Mouse (Mus musculus) intestine, embryonic 16.5 days (tissue): ENCODE measurements at regions not wholly inside any gene's neighbourhood (a gene's known extent, or its start where the extent isn't known, plus 50 kb on each side); places are given as distances from the start of the nearest gene placed in this dataset.

Experiments used
- ATAC-seq: fragments of 200-750 bp; cut with Nextera tagmentation; 2 replicates; pipeline ENCODE4 v1.8.0; 2017; ENCODE audit warnings: moderate TSS enrichment, moderate library complexity
- H3K27ac ChIP-seq: fragments of 300-500 bp; sonication (generic); 2 replicates; pipeline ENCODE4 v1.5.1; 2014; ENCODE audit warnings: mild to moderate bottlenecking, low read length
- H3K27me3 ChIP-seq: fragments of 300-500 bp; sonication (generic); replicated peaks from 2 replicates; pipeline ENCODE4 v1.6.1; 2014; ENCODE audit warnings: low read length, control low read depth, mixed read lengths; ENCODE audit not compliant: control insufficient read depth, insufficient read depth
- H3K36me3 ChIP-seq: fragments of 300-500 bp; sonication (generic); 2 replicates; pipeline ENCODE4 v1.6.1; 2014; ENCODE audit warnings: low read length, control low read depth; ENCODE audit not compliant: control insufficient read depth, insufficient read depth
- H3K4me1 ChIP-seq: fragments of 300-500 bp; sonication (generic); 2 replicates; pipeline ENCODE4 v1.6.1; 2014; ENCODE audit warnings: low read length, control low read depth, mixed read lengths; ENCODE audit not compliant: control insufficient read depth, insufficient read depth
- H3K4me2 ChIP-seq: fragments of 300-500 bp; sonication (generic); 2 replicates; pipeline ENCODE4 v1.6.1; 2014; ENCODE audit warnings: low read depth, low read length, control low read depth
- H3K4me3 ChIP-seq: fragments of 300-500 bp; sonication (generic); 2 replicates; pipeline ENCODE4 v1.5.1; 2014; ENCODE audit warnings: mild to moderate bottlenecking, low read length
- H3K9ac ChIP-seq: fragments of 300-500 bp; sonication (generic); 2 replicates; pipeline ENCODE4 v1.6.1; 2014; ENCODE audit warnings: low read depth, low read length
- H3K9me3 ChIP-seq: fragments of 300-500 bp; sonication (generic); 2 replicates; pipeline ENCODE4 v1.6.1; 2016; ENCODE audit warnings: low read length, control low read depth; ENCODE audit not compliant: control insufficient read depth
- WGBS: fragments of 180-500 bp; shearing (Covaris S2); extraction: QIAGEN DNeasy Blood & Tissue Kit; methylation state at CpG from one replicate; pipeline ENCODE4 v1.1.7; 2014; 5-methylcytosine and 5-hydroxymethylcytosine counted together

- H3K27ac ChIP-seq: no peak overlapping the region
- no peaks in the 10 kb centered on the region for H3K36me3 ChIP-seq
- H3K9me3 ChIP-seq: no peaks in the 10 kb centered on the region
- no peak overlapping the region for H3K9ac ChIP-seq
- ATAC-seq: no peak
- no peak overlapping the region for H3K4me2 ChIP-seq
- WGBS: 75% methylated on average over 4 of the region's 4 CpGs
- H3K4me3 ChIP-seq: no peak overlapping the region
- no peaks in the 10 kb centered on the region for H3K4me1 ChIP-seq
- H3K27me3 ChIP-seq: no peaks in the 10 kb centered on the region
Measured at GRCm38 (mm10) chr1:193545406-193546043, 175.4 kb upstream of the Camk1g start.

- Histone ChIP-seq H3K4me2 (no peak overlapping the region), H3K4me3 (no peak overlapping the region), H3K4me1 (no peaks in the 10 kb centered on the region), H3K9me3 (no peaks in the 10 kb centered on the region), H3K27me3 (no peaks in the 10 kb centered on the region), H3K9ac (no peak overlapping the region), H3K36me3 (no peaks in the 10 kb centered on the region), H3K27ac (no peak overlapping the region)
- ATAC-seq: no peak
Measured at GRCm38 (mm10) chr1:193544804-193545203, 174.7 kb upstream of the Camk1g start.

- no peak overlapping the region for H3K4me2 ChIP-seq
- H3K27me3 ChIP-seq: no peaks in the 10 kb centered on the region
- H3K9ac ChIP-seq: no peak overlapping the region
- WGBS: 44% methylated on average over 3 of the region's 3 CpGs
- no peak overlapping the region for H3K27ac ChIP-seq
- H3K9me3 ChIP-seq: no peaks in the 10 kb centered on the region
- no peaks in the 10 kb centered on the region for H3K36me3 ChIP-seq
- no peak for ATAC-seq
- no peak overlapping the region for H3K4me3 ChIP-seq
- no peaks in the 10 kb centered on the region for H3K4me1 ChIP-seq
Measured at GRCm38 (mm10) chr1:193543834-193544233, 173.7 kb upstream of the Camk1g start.

DNA sequence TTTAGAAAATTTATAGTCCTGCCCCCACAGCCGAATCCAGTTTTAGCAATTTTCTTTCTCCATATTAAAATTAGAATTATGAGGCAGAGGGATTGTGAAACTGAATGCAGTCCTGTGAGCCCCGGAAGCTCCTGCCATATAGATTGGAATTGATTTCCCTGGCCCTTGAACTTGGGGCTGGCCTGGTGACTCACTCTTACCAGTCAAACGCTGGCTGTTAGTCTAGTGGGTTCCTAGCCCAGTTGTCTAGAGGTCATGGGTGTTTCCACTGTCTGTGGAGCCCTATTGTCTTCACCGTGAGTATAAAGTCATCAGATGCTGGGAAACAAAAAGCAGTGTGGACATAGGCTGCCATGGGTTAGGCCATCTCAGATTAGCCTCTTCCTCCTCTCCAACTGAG is 173.2 kb upstream of the Camk1g start:
- no peaks in the 10 kb centered on the region for H3K9me3 ChIP-seq
- 59% methylated on average over 4 of the region's 4 CpGs for WGBS

GRCm38 (mm10) chr1:193541934-193542580 is 172.0 kb upstream of the Camk1g start:
- Histone ChIP-seq H3K36me3 (no peaks in the 10 kb centered on the region), H3K27me3 (no peaks in the 10 kb centered on the region), H3K9ac (no peak overlapping the region), H3K27ac (no peak overlapping the region), H3K4me1 (no peaks in the 10 kb centered on the region), H3K4me2 (no peak overlapping the region), H3K9me3 (no peaks in the 10 kb centered on the region), H3K4me3 (no peak overlapping the region)
- 42% methylated on average over 13 of the region's 13 CpGs for WGBS
- no peak for ATAC-seq

More for the DNA sequence above, 173.2 kb upstream of the Camk1g start:
- Histone ChIP-seq H3K9ac (no peak overlapping the region), H3K4me1 (no peaks in the 10 kb centered on the region), H3K4me3 (no peak overlapping the region), H3K4me2 (no peak overlapping the region), H3K27me3 (no peaks in the 10 kb centered on the region), H3K36me3 (no peaks in the 10 kb centered on the region), H3K27ac (no peak overlapping the region)
- no peak for ATAC-seq

DNA sequence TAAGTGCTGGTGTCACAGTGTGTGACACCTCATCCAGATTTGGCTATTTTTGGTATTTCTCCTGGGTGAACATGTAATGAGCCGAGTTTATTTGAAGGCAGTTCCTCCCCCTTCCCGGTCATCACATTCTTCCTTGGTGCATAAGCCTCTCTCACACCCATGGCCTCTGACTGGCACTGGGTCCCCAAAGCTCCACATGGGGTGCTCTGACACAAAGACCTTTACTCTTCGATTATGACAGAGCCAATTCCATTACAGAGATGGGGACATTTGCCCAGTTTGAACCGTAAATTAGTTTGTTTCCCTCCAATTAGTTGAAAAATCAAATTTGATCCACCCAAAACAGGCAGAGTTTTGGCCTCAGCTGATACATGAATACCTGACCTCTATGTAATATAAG is 171.2 kb upstream of the Camk1g start:
- 85% methylated on average over 4 of the region's 4 CpGs for WGBS
- Histone ChIP-seq H3K27ac (no peak overlapping the region), H3K9ac (no peak overlapping the region), H3K4me1 (no peaks in the 10 kb centered on the region), H3K4me3 (no peak overlapping the region), H3K9me3 (no peaks in the 10 kb centered on the region), H3K36me3 (no peaks in the 10 kb centered on the region), H3K27me3 (no peaks in the 10 kb centered on the region), H3K4me2 (no peak overlapping the region)
- ATAC-seq: no peak

- Histone ChIP-seq H3K27me3 (no peaks in the 10 kb centered on the region), H3K9me3 (no peaks in the 10 kb centered on the region), H3K4me2 (no peak overlapping the region), H3K27ac (no peak overlapping the region), H3K4me3 (no peak overlapping the region), H3K4me1 (no peaks in the 10 kb centered on the region), H3K36me3 (no peaks in the 10 kb centered on the region), H3K9ac (no peak overlapping the region)
- 75% methylated on average over 5 of the region's 5 CpGs for WGBS
- no peak for ATAC-seq
Measured at GRCm38 (mm10) chr1:193540486-193540885, 170.4 kb upstream of the Camk1g start.

DNA sequence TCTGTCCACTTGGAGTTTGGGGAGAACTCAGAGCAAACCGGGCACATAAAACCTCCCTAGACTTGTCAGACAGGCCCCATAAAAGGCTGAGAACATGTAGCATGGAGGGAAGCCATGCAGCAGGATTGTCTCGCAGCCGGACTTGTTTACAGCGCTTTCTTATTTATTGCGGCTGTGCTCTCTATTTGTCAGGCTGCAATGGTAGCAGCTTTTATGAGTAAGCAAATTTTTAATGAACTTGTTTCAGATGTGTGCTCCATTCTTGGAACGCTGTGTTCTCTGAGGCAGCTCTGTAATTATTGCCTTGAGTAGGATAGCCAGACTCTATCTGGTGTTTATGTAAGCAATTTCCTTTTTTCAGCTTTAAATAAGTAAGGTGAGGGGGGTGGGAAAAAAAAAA is 169.2 kb upstream of the Camk1g start:
- H3K27me3 ChIP-seq: no peaks in the 10 kb centered on the region
- peak; percentile 58 for ATAC-seq
- H3K36me3 ChIP-seq: no peaks in the 10 kb centered on the region
- peak overlapping the region; percentile 38; the same call in 1 of the 2 replicates for H3K27ac ChIP-seq
- H3K9me3 ChIP-seq: no peaks in the 10 kb centered on the region
- 51% methylated on average over 6 of the region's 6 CpGs for WGBS
- no peak overlapping the region for H3K9ac ChIP-seq
- no peaks in the 10 kb centered on the region for H3K4me1 ChIP-seq
- H3K4me2 ChIP-seq: no peak overlapping the region
- H3K4me3 ChIP-seq: no peak overlapping the region

DNA sequence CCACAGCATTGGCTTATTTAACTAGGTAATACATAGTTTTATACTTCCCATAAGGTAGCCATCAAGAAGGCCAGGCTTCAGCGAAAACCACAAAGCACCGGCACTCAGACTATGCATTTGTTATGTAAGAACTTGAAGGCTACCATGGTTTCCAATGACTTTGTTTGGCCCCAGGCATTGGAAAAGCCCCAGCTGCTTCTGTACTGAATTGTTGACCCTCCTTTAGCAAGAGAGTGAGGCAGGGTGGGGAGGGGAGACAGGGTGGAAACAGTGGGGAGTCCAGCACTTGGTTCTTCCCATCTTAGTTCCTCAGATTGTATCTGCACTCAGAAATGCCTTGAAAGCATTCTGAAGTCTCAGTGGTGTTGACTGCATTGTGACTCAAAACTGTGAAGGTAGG is 168.3 kb upstream of the Camk1g start:
- H3K36me3 ChIP-seq: no peaks in the 10 kb centered on the region
- WGBS: 69% methylated on average over 2 of the region's 2 CpGs
- no peaks in the 10 kb centered on the region for H3K4me1 ChIP-seq
- no peak overlapping the region for H3K4me3 ChIP-seq
- H3K9ac ChIP-seq: no peak overlapping the region
- no peaks in the 10 kb centered on the region for H3K27me3 ChIP-seq
- no peaks in the 10 kb centered on the region for H3K9me3 ChIP-seq
- no peak overlapping the region for H3K27ac ChIP-seq
- no peak for ATAC-seq
- no peak overlapping the region for H3K4me2 ChIP-seq

GRCm38 (mm10) chr1:193537616-193538015 is 167.5 kb upstream of the Camk1g start:
- 85% methylated on average over 5 of the region's 5 CpGs for WGBS
- Histone ChIP-seq H3K9me3 (no peaks in the 10 kb centered on the region), H3K27me3 (no peaks in the 10 kb centered on the region), H3K4me3 (no peak overlapping the region), H3K4me1 (no peaks in the 10 kb centered on the region), H3K9ac (no peak overlapping the region), H3K36me3 (no peaks in the 10 kb centered on the region), H3K27ac (no peak overlapping the region), H3K4me2 (no peak overlapping the region)
- ATAC-seq: no peak
